Mouse (Mus musculus): ENCODE measurements around the gene Ttc25. TPM values are rescaled to one million over a fixed set of nuclear protein-coding genes. Genes with fewer than 3 reads are reported as not detected.
"Not testable (repeated sequence)": the region's sequence is repeated elsewhere in the genome, so short reads cannot be mapped to it uniquely, and the experiment has no call there.

Gene Ttc25
- polyA plus RNA-seq, 1 experiment = 0.06 TPM

- H3ac ChIP-seq (ENCODE audit: control insufficient read depth, insufficient read length, low read depth) = no peak overlapping the region
- TF ChIP-seq CEBPB (IDR thresholded peaks at IDR 0.05; ENCODE audit: low read depth) = no peak
- TF ChIP-seq USF1 (IDR thresholded peaks at IDR 0.05; ENCODE audit: low read depth) = no peak
- TF ChIP-seq MAX (IDR thresholded peaks at IDR 0.05) = no peak
- TF ChIP-seq MYOD1 (IDR thresholded peaks at IDR 0.05; ENCODE audit: control insufficient read depth, insufficient read length, low read depth) = no peak
- no peaks in the 10 kb centered on the region for H3K27me3 ChIP-seq (ENCODE audit: control insufficient read depth, insufficient read depth, insufficient read length)
These were observed 19.2 kb upstream of the Ttc25 start for GRCm38 (mm10) chr11:100526052-100526816.

GRCm38 (mm10) chr11:100527066-100527457, 18.3 kb upstream of the Ttc25 start:
- peak overlapping the region; percentile 84 for H3ac ChIP-seq (ENCODE audit: control insufficient read depth, insufficient read length, low read depth)
- H3K36me3 ChIP-seq (ENCODE audit: control insufficient read depth, insufficient read depth) = peaks cover 19% of the 10 kb centered on the region
- TF ChIP-seq MAX (IDR thresholded peaks at IDR 0.05) (no peak), CTCF (IDR thresholded peaks at IDR 0.05; ENCODE audit: control insufficient read depth, insufficient read depth, insufficient read length) (peak; percentile 2), USF1 (IDR thresholded peaks at IDR 0.05; ENCODE audit: low read depth) (no peak)
- H3K79me3 ChIP-seq (ENCODE audit: low read depth) = peaks cover 28% of the 10 kb centered on the region
- peaks cover 47% of the 10 kb centered on the region for H3K79me2 ChIP-seq (ENCODE audit: control insufficient read depth, insufficient read depth)
- H3K27me3 ChIP-seq (ENCODE audit: control insufficient read depth, insufficient read depth, insufficient read length) = no peaks in the 10 kb centered on the region
- H3K4me3 ChIP-seq (ENCODE audit: insufficient read depth, poor library complexity, severe bottlenecking) = peak overlapping the region; percentile 98

More at GRCm38 (mm10) chr11:100526052-100526816, 19.2 kb upstream of the Ttc25 start:
- Histone ChIP-seq H3K79me3 (ENCODE audit: low read depth) (peaks cover 28% of the 10 kb centered on the region), H3K4me3 (ENCODE audit: insufficient read depth, poor library complexity, severe bottlenecking) (peak overlapping the region; percentile 98), H3K36me3 (ENCODE audit: control insufficient read depth, insufficient read depth) (peaks cover 27% of the 10 kb centered on the region), H3K79me2 (ENCODE audit: control insufficient read depth, insufficient read depth) (peaks cover 47% of the 10 kb centered on the region)

- peak within 1 kb of the TSS; percentile 84 for H3ac ChIP-seq (ENCODE audit: control insufficient read depth, insufficient read length, low read depth)
- H3K27me3 ChIP-seq (ENCODE audit: control insufficient read depth, insufficient read depth, insufficient read length) = no peaks in the 10 kb centered on the region
- TF ChIP-seq CEBPB (IDR thresholded peaks at IDR 0.05; ENCODE audit: low read depth) (no peak), MAX (IDR thresholded peaks at IDR 0.05) (no peak), MYOD1 (IDR thresholded peaks at IDR 0.05; ENCODE audit: control insufficient read depth, insufficient read length, low read depth) (no peak), USF1 (IDR thresholded peaks at IDR 0.05; ENCODE audit: low read depth) (no peak), CTCF (IDR thresholded peaks at IDR 0.05; ENCODE audit: control insufficient read depth, insufficient read depth, insufficient read length) (no peak), MYOG (IDR thresholded peaks at IDR 0.05; ENCODE audit: control insufficient read depth, extremely low read depth, insufficient read length) (no peak), FOSL1 (IDR thresholded peaks at IDR 0.05; ENCODE audit: insufficient read depth, low read length, poor library complexity, severe bottlenecking) (no peak)
These were observed 17.7 kb upstream of the Ttc25 start, which contains the start of gene Acly for GRCm38 (mm10) chr11:100527458-100528374. TSS of gene Acly (minus strand) at chr11:100528000.

GRCm38 (mm10) chr11:100528375-100529165, 16.8 kb upstream of the Ttc25 start:
- no peaks in the 10 kb centered on the region for H3K27me3 ChIP-seq (ENCODE audit: control insufficient read depth, insufficient read depth, insufficient read length)
- no peak for TF ChIP-seq MYOG (IDR thresholded peaks at IDR 0.05; ENCODE audit: control insufficient read depth, extremely low read depth, insufficient read length)
- no peak for TF ChIP-seq MAX (IDR thresholded peaks at IDR 0.05)
- peaks cover 40% of the 10 kb centered on the region for H3K79me2 ChIP-seq (ENCODE audit: control insufficient read depth, insufficient read depth)
- H3K79me3 ChIP-seq (ENCODE audit: low read depth) = peaks cover 28% of the 10 kb centered on the region
- H3ac ChIP-seq (ENCODE audit: control insufficient read depth, insufficient read length, low read depth) = peak overlapping the region; percentile 38
- no peak overlapping the region for H3K4me3 ChIP-seq (ENCODE audit: insufficient read depth, poor library complexity, severe bottlenecking)
- peaks cover 4% of the 10 kb centered on the region for H3K36me3 ChIP-seq (ENCODE audit: control insufficient read depth, insufficient read depth)

More at GRCm38 (mm10) chr11:100527458-100528374, 17.7 kb upstream of the Ttc25 start, which contains the start of gene Acly:
- peak within 1 kb of the TSS; percentile 98 for H3K4me3 ChIP-seq (ENCODE audit: insufficient read depth, poor library complexity, severe bottlenecking)
- peaks cover 28% of the 10 kb centered on the region for H3K79me3 ChIP-seq (ENCODE audit: low read depth)
- peaks cover 47% of the 10 kb centered on the region for H3K79me2 ChIP-seq (ENCODE audit: control insufficient read depth, insufficient read depth)
- H3K36me3 ChIP-seq (ENCODE audit: control insufficient read depth, insufficient read depth) = peaks cover 12% of the 10 kb centered on the region

DNA sequence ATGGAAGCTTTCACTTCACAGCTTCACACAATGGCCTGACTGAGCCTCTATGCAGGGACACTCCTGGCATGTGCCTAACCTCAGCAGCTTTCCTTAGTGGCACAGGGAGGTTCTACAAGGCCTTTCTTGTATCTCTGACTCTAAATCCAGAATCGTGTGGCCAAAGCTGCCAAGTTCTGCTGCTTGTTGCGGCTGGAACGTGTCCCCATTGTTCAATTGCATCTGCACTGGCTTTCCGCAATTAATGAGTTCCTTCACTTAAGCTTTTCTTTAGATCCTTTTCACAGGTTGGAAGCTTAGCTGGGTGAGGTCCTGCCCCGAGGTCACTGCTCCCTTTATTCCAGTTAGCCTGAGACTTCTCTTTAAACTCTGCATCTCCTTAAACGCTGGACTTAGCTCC, 11.5 kb upstream of the Ttc25 start:
- Histone ChIP-seq H3K27me3 (ENCODE audit: control insufficient read depth, insufficient read depth, insufficient read length) (no peaks in the 10 kb centered on the region), H3K4me3 (ENCODE audit: insufficient read depth, poor library complexity, severe bottlenecking) (no peak overlapping the region), H3K79me3 (ENCODE audit: low read depth) (no peaks in the 10 kb centered on the region), H3ac (ENCODE audit: control insufficient read depth, insufficient read length, low read depth) (no peak overlapping the region), H3K36me3 (ENCODE audit: control insufficient read depth, insufficient read depth) (no peaks in the 10 kb centered on the region), H3K79me2 (ENCODE audit: control insufficient read depth, insufficient read depth) (no peaks in the 10 kb centered on the region)
- TF ChIP-seq USF1 (IDR thresholded peaks at IDR 0.05; ENCODE audit: low read depth) (no peak), CEBPB (IDR thresholded peaks at IDR 0.05; ENCODE audit: low read depth) (no peak), FOSL1 (IDR thresholded peaks at IDR 0.05; ENCODE audit: insufficient read depth, low read length, poor library complexity, severe bottlenecking) (no peak), MYOD1 (IDR thresholded peaks at IDR 0.05; ENCODE audit: control insufficient read depth, insufficient read length, low read depth) (no peak), MAX (IDR thresholded peaks at IDR 0.05) (no peak), CTCF (IDR thresholded peaks at IDR 0.05; ENCODE audit: control insufficient read depth, insufficient read depth, insufficient read length) (no peak), MYOG (IDR thresholded peaks at IDR 0.05; ENCODE audit: control insufficient read depth, extremely low read depth, insufficient read length) (no peak)

DNA sequence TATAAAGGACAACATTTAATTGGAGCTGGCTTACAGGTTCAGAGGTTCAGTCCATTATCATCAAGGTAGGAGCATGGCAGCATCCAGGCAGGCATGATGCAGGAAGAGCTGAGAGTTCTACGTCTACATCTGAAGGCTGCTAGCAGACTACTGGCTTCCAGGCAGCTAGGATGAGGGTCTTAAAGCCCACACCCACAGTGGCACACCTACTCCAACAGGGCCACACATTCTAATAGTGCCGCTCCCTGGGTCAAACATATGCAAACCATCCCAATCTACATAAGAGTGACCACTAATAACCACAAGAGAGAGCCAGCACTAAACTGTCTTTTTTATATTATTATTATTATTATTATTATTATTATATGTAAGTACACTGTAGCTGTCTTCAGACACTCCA, 11.0 kb upstream of the Ttc25 start:
- not testable (repeated sequence) for H3K79me3 ChIP-seq (ENCODE audit: low read depth); H3ac ChIP-seq (ENCODE audit: control insufficient read depth, insufficient read length, low read depth); H3K79me2 ChIP-seq (ENCODE audit: control insufficient read depth, insufficient read depth); H3K27me3 ChIP-seq (ENCODE audit: control insufficient read depth, insufficient read depth, insufficient read length); H3K36me3 ChIP-seq (ENCODE audit: control insufficient read depth, insufficient read depth); H3K4me3 ChIP-seq (ENCODE audit: insufficient read depth, poor library complexity, severe bottlenecking)

DNA sequence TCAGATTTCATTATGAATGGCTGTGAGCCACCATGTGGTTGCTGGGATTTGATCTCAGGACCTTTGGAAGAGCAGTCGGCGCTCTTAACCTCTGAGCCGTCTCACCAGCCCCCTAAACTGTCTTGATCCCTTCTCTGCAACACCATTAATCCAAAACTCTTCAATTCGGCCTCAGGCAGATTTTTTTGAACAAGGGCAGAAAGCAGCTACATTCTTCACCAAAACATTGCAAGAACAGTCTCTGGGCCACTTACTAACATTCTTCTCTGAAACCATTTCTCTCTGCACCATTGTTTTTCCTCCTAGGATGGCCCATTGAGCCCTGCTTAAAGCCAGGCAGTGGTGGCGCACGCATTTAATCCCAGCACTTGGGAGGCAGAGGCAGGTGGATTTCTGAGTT, 10.6 kb upstream of the Ttc25 start:
- H3K27me3 ChIP-seq (ENCODE audit: control insufficient read depth, insufficient read depth, insufficient read length); H3K79me3 ChIP-seq (ENCODE audit: low read depth); H3K4me3 ChIP-seq (ENCODE audit: insufficient read depth, poor library complexity, severe bottlenecking); H3K36me3 ChIP-seq (ENCODE audit: control insufficient read depth, insufficient read depth); H3K79me2 ChIP-seq (ENCODE audit: control insufficient read depth, insufficient read depth); H3ac ChIP-seq (ENCODE audit: control insufficient read depth, insufficient read length, low read depth): not testable (repeated sequence)

Data from C2C12 (cell line).